Mouse (Mus musculus): ENCODE measurements around the gene Cd300c. TPM values are rescaled to one million over a fixed set of nuclear protein-coding genes. Genes with fewer than 3 reads are reported as not detected.
"Not testable (repeated sequence)": the region's sequence is repeated elsewhere in the genome, so short reads cannot be mapped to it uniquely, and the experiment has no call there.

Gene Cd300c
- polyA plus RNA-seq, 1 experiment from 2014 or later, result not detected

- 43% methylated on average over 3 of the region's 3 CpGs for WGBS
- H3K4me2 ChIP-seq (replicated peaks; ENCODE audit: low read depth, low read length); H3K4me3 ChIP-seq (ENCODE audit: low read length); H3K9ac ChIP-seq (ENCODE audit: low read depth, low read length); H3K36me3 ChIP-seq (ENCODE audit: control insufficient read depth, insufficient read depth, low read length); H3K27me3 ChIP-seq (ENCODE audit: control insufficient read depth, insufficient read depth, low read length); H3K4me1 ChIP-seq (ENCODE audit: control insufficient read depth, insufficient read depth, low read length); H3K9me3 ChIP-seq (ENCODE audit: control insufficient read depth, low read length); H3K27ac ChIP-seq (ENCODE audit: low read depth, low read length); ATAC-seq (ENCODE audit: low FRiP score, low TSS enrichment): not testable (repeated sequence)
These were observed 59.4 kb downstream of the Cd300c start for GRCm38 (mm10) chr11:114909538-114909937.

GRCm38 (mm10) chr11:114908086-114908485 lies 60.9 kb downstream of the Cd300c start:
- no peak overlapping the region for H3K4me2 ChIP-seq (replicated peaks; ENCODE audit: low read depth, low read length)
- ATAC-seq (ENCODE audit: low FRiP score, low TSS enrichment), result no peak
- H3K9ac ChIP-seq (ENCODE audit: low read depth, low read length), result no peak overlapping the region
- no peak overlapping the region for H3K4me3 ChIP-seq (ENCODE audit: low read length)
- no peaks in the 10 kb centered on the region for H3K9me3 ChIP-seq (ENCODE audit: control insufficient read depth, low read length)
- no peaks in the 10 kb centered on the region for H3K4me1 ChIP-seq (ENCODE audit: control insufficient read depth, insufficient read depth, low read length)
- WGBS, result 55% methylated on average over 4 of the region's 4 CpGs
- no peaks in the 10 kb centered on the region for H3K36me3 ChIP-seq (ENCODE audit: control insufficient read depth, insufficient read depth, low read length)
- no peaks in the 10 kb centered on the region for H3K27me3 ChIP-seq (ENCODE audit: control insufficient read depth, insufficient read depth, low read length)
- H3K27ac ChIP-seq (ENCODE audit: low read depth, low read length), result no peak overlapping the region

GRCm38 (mm10) chr11:114907567-114907966 lies 61.4 kb downstream of the Cd300c start:
- H3K9ac ChIP-seq (ENCODE audit: low read depth, low read length), result no peak overlapping the region
- WGBS, result 76% methylated on average over 4 of the region's 4 CpGs
- ATAC-seq (ENCODE audit: low FRiP score, low TSS enrichment), result no peak
- H3K27ac ChIP-seq (ENCODE audit: low read depth, low read length), result no peak overlapping the region
- no peak overlapping the region for H3K4me2 ChIP-seq (replicated peaks; ENCODE audit: low read depth, low read length)
- no peaks in the 10 kb centered on the region for H3K4me1 ChIP-seq (ENCODE audit: control insufficient read depth, insufficient read depth, low read length)
- no peaks in the 10 kb centered on the region for H3K36me3 ChIP-seq (ENCODE audit: control insufficient read depth, insufficient read depth, low read length)
- H3K4me3 ChIP-seq (ENCODE audit: low read length), result no peak overlapping the region
- H3K27me3 ChIP-seq (ENCODE audit: control insufficient read depth, insufficient read depth, low read length), result no peaks in the 10 kb centered on the region
- H3K9me3 ChIP-seq (ENCODE audit: control insufficient read depth, low read length), result no peaks in the 10 kb centered on the region

Other genes with a start within 250 kb of the Cd300c start
- gene Dnaic2, start 241.7 kb downstream of the Cd300c start, polyA plus RNA-seq (2014; fragmentation: Nextera tagmentation; extraction: Ambion mirVana), result 0.28 and 0.36 TPM in 2 replicates
- 0.14 and 0.21 TPM in 2 replicates for gene Kif19a, start 203.8 kb downstream of the Cd300c start, polyA plus RNA-seq (2014; fragmentation: Nextera tagmentation; extraction: Ambion mirVana)
- 0.77 and 1.6 TPM in 2 replicates for gene Btbd17, start 173.2 kb downstream of the Cd300c start, polyA plus RNA-seq (2014; fragmentation: Nextera tagmentation; extraction: Ambion mirVana)
- 0.19 TPM in 1 of 2 replicates, not detected in the other for gene Gpr142, start 170.2 kb downstream of the Cd300c start, polyA plus RNA-seq (2014; fragmentation: Nextera tagmentation; extraction: Ambion mirVana)
- gene Gprc5c, start 118.0 kb downstream of the Cd300c start, polyA plus RNA-seq (2014; fragmentation: Nextera tagmentation; extraction: Ambion mirVana), result 49.9 and 105 TPM in 2 replicates
- 0.91 and 1.2 TPM in 2 replicates for gene Cd300a, start 79.1 kb downstream of the Cd300c start, polyA plus RNA-seq (2014; fragmentation: Nextera tagmentation; extraction: Ambion mirVana)
- gene Cd300lb, start 34.8 kb downstream of the Cd300c start, polyA plus RNA-seq (2014; fragmentation: Nextera tagmentation; extraction: Ambion mirVana), result 0.21 and 0.49 TPM in 2 replicates
- gene Cd300ld, start 20.8 kb upstream of the Cd300c start, polyA plus RNA-seq (2014; fragmentation: Nextera tagmentation; extraction: Ambion mirVana), result 0.21 and 0.32 TPM in 2 replicates
- 1.2 and 1.3 TPM in 2 replicates for gene Cd300c2, start 32.7 kb upstream of the Cd300c start, polyA plus RNA-seq (2014; fragmentation: Nextera tagmentation; extraction: Ambion mirVana)
- gene Cd300ld2, start 47.0 kb upstream of the Cd300c start, polyA plus RNA-seq (2014; fragmentation: Nextera tagmentation; extraction: Ambion mirVana), result not detected in 2 replicates
- not detected in 2 replicates for gene Cd300ld4, start 57.9 kb upstream of the Cd300c start, polyA plus RNA-seq (2014; fragmentation: Nextera tagmentation; extraction: Ambion mirVana)
- not detected in 2 replicates for gene Cd300ld5, start 68.6 kb upstream of the Cd300c start, polyA plus RNA-seq (2014; fragmentation: Nextera tagmentation; extraction: Ambion mirVana)
- gene Cd300ld3, start 79.3 kb upstream of the Cd300c start, polyA plus RNA-seq (2014; fragmentation: Nextera tagmentation; extraction: Ambion mirVana), result not detected in 2 replicates
- not detected in 2 replicates for gene Cd300e, start 93.0 kb upstream of the Cd300c start, polyA plus RNA-seq (2014; fragmentation: Nextera tagmentation; extraction: Ambion mirVana)
- gene Rab37, start 122.3 kb upstream of the Cd300c start, polyA plus RNA-seq (2014; fragmentation: Nextera tagmentation; extraction: Ambion mirVana), result 0.96 and 1.2 TPM in 2 replicates
- gene Cd300lf, start 164.8 kb upstream of the Cd300c start, polyA plus RNA-seq (2014; fragmentation: Nextera tagmentation; extraction: Ambion mirVana), result 0.26 TPM in 2 replicates
- 81.5 and 110 TPM in 2 replicates for gene Slc9a3r1, start 194.2 kb upstream of the Cd300c start, polyA plus RNA-seq (2014; fragmentation: Nextera tagmentation; extraction: Ambion mirVana)
- 6.3 and 10.3 TPM in 2 replicates for gene Tmem104, start 218.3 kb upstream of the Cd300c start, polyA plus RNA-seq (2014; fragmentation: Nextera tagmentation; extraction: Ambion mirVana)
- 18.2 and 18.4 TPM in 2 replicates for gene Nat9, start 218.7 kb upstream of the Cd300c start, polyA plus RNA-seq (2014; fragmentation: Nextera tagmentation; extraction: Ambion mirVana)